Mouse (Mus musculus) liver, adult 2 months (tissue): ENCODE data around the gene Krt73. TPM values are rescaled to one million over a fixed set of nuclear protein-coding genes. Genes with fewer than 3 reads are reported as not detected.

Source experiments
- DNase-seq: peaks from one replicate; pipeline ENCODE4 v3.0.0-alpha.2; 2011; ENCODE audit warnings: low read depth, low spot score; ENCODE audit errors: extremely low read depth
- H3K27ac ChIP-seq: fragments of 200-500 bp; replicated peaks from 2 replicates; pipeline ENCODE4 v1.5.1; 2012; ENCODE audit warnings: low read depth, mild to moderate bottlenecking, control low read depth, inconsistent platforms, low read length; ENCODE audit not compliant: insufficient read depth
- H3K27me3 ChIP-seq: fragments of 200-500 bp; 2 replicates; pipeline ENCODE4 v1.6.1; 2012; ENCODE audit warnings: mild to moderate bottlenecking, moderate library complexity, low read length, inconsistent platforms; ENCODE audit not compliant: control insufficient read depth, insufficient read depth
- H3K36me3 ChIP-seq: fragments of 200-500 bp; 2 replicates; pipeline ENCODE4 v1.6.1; 2012; ENCODE audit warnings: low read length, inconsistent platforms; ENCODE audit not compliant: control insufficient read depth, insufficient read depth
- H3K4me1 ChIP-seq: fragments of 200-500 bp; 2 replicates; pipeline ENCODE4 v1.6.1; 2011; ENCODE audit warnings: low read length; ENCODE audit not compliant: control insufficient read depth, insufficient read depth
- H3K4me3 ChIP-seq: fragments of 200-500 bp; 2 replicates; pipeline ENCODE4 v1.5.1; 2011; ENCODE audit warnings: low read depth, mild to moderate bottlenecking, control low read depth, low read length, moderate library complexity; ENCODE audit not compliant: insufficient read depth
- H3K79me2 ChIP-seq: fragments of 200-500 bp; 2 replicates; pipeline ENCODE4 v1.6.1; 2012; ENCODE audit warnings: inconsistent platforms, mild to moderate bottlenecking, low read length, moderate library complexity; ENCODE audit not compliant: control insufficient read depth, insufficient read depth
- H3K9ac ChIP-seq: fragments of 200-500 bp; 2 replicates; pipeline ENCODE4 v1.6.1; 2012; ENCODE audit warnings: low read depth, mild to moderate bottlenecking, control low read depth, inconsistent platforms, low read length
- CTCF ChIP-seq: fragments of 200-500 bp; IDR thresholded peaks from 2 replicates; pipeline ENCODE4 v1.5.1; 2011; ENCODE audit warnings: low read depth, low read length, control low read depth
- POLR2A ChIP-seq: fragments of 200-500 bp; IDR thresholded peaks from 2 replicates; pipeline ENCODE4 v1.6.1; 2011; ENCODE audit warnings: low read length, control low read depth; ENCODE audit not compliant: insufficient read depth; ENCODE audit errors: extremely low read depth
- WGBS: fragments of 180-500 bp; shearing (Covaris S2); methylation state at CpG from one replicate; pipeline ENCODE4 v1.1.7; 2018; 5-methylcytosine and 5-hydroxymethylcytosine counted together
- polyA plus RNA-seq: library from polyadenylated mRNA; depleted of rRNA; stranded (reverse); fragments of >200 nt; gene quantifications from 2 replicates; pipeline ENCODE4 v1.2.3, GENCODE M21; 2012; rRNA removed
- total RNA-seq: library from RNA; depleted of rRNA; stranded (reverse); fragments of >200 nt; gene quantifications from 2 replicates; pipeline ENCODE4 v1.2.3, GENCODE M21; 2014; rRNA removed

Krt73 gene
- total RNA-seq (not detected in 2 replicates), polyA plus RNA-seq (not detected in 2 replicates)

DNA sequence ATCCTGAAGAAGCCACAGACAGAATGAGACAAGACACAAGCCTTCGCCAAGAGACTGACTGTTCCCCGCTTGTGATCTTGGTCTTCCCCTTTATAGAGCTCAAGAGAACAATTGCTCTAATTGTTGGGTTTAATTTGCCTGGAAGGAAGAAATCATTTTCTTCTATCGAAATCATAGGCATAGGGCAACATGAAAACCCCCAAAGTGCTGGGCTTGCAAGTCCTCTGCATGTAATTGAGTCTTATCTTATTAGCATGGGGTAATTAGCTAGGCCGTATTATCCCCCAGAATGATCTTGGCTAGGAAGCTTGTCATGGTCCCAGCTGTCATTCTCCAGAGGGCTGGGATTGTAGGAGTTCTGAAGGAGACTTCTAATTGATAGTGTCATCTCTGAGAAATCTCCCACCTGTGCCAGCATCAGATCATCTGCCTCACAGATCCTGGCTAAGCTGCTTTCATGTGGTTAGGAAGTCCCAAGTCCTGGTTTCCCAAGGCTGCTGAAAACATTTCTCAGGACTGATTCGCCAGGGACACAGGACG lies at the start of gene Krt73:
Gene Krt73, minus strand, starts transcription at position 51 of the 540 bp plus-strand sequence.
- TF ChIP-seq CTCF (no peak), POLR2A (no peak)
- Histone ChIP-seq H3K79me2 (no peaks in the 10 kb centered on the region), H3K4me3 (no peak within 1 kb of the TSS), H3K9ac (no peak within 1 kb of the TSS), H3K27me3 (no peaks in the 10 kb centered on the region), H3K4me1 (no peaks in the 10 kb centered on the region), H3K36me3 (no peaks in the 10 kb centered on the region), H3K27ac (no peak within 1 kb of the TSS)
- WGBS: 76% methylated on average over 6 of the region's 6 CpGs
- DNase-seq: no peak

DNA sequence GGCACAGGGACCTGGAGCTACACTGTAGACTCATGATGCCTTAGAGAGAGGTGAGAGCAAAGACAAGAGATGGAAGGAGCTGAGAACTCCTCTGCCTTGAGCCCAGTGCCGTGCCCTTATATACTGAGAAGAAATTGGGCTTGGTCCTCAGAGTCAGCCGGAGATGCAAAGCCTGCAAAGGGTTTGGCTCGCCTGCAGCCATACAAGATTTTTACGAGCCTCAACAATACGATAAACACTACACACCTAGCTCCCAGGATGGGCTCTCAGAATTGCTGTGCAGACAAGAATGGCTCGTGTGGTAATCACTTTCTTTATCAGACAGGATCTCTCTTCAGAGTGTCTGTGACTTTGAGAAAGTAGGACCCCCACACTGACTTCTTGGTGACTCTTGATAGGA lies 48.5 kb upstream of the Krt73 start, which contains the start of gene Krt1:
Gene Krt1, minus strand, starts transcription at position 101 of the 400 bp plus-strand sequence.
- Histone ChIP-seq H3K27ac (no peak within 1 kb of the TSS), H3K4me1 (no peaks in the 10 kb centered on the region), H3K27me3 (peaks cover 10% of the 10 kb centered on the region), H3K36me3 (no peaks in the 10 kb centered on the region), H3K79me2 (no peaks in the 10 kb centered on the region), H3K9ac (no peak within 1 kb of the TSS), H3K4me3 (no peak within 1 kb of the TSS)
- 68% methylated on average over 6 of the region's 6 CpGs for WGBS
- DNase-seq: no peak
- no peak for TF ChIP-seq CTCF
- no peak for TF ChIP-seq POLR2A

DNA sequence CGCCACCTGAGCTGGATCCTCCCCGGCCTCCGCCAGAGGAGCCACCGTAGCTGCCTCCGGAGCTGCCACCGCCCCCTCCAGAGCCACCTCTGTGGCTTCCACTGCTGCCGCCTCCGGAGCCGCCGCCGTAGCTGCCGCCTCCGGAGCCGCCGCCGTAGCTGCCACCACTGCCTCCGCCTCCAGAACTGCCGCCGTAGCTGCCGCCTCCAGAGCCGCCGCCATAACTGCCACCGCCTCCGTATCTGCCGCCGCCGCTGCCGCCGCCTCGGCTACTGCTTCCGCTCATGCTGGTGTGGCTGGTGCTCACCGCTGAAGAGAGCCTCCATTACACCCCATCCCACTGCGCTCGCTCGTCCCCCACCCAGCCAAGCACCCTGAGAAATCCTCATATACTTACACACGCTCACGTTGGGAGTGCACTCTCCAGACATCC lies 43.8 kb upstream of the Krt73 start:
- no peak for TF ChIP-seq CTCF
- TF ChIP-seq POLR2A: no peak
- peak overlapping the region; percentile 44 for H3K9ac ChIP-seq
- H3K27ac ChIP-seq: no peak overlapping the region
- H3K27me3 ChIP-seq: peaks cover 19% of the 10 kb centered on the region
- H3K4me1 ChIP-seq: no peaks in the 10 kb centered on the region
- H3K36me3 ChIP-seq: no peaks in the 10 kb centered on the region
- DNase-seq: no peak
- no peaks in the 10 kb centered on the region for H3K79me2 ChIP-seq
- H3K4me3 ChIP-seq: peak overlapping the region; percentile 30; the same call in 1 of the 2 replicates
- 4% methylated on average over 32 of the region's 37 CpGs for WGBS

DNA sequence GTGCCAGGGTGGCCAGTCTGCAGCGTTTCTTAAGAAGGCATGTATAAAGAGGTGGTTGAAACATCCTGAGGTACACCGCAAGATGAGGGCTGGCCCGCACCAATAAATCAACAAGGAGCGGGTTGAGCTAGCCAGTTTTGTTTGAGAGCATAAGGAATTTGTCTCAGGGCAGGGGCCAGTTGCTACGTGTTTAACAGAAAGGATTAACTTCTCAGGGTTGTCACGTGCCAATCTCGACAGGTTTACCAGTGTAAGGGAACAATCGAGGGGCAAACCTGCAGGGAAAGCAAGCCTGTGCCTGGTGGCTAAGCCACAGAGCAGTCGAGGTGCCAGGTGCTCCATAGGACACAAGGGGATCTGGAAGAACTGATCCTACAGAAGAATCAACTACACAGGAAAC lies 41.0 kb upstream of the Krt73 start:
- peaks cover 19% of the 10 kb centered on the region for H3K27me3 ChIP-seq
- H3K36me3 ChIP-seq: no peaks in the 10 kb centered on the region
- H3K9ac ChIP-seq: no peak overlapping the region
- no peaks in the 10 kb centered on the region for H3K4me1 ChIP-seq
- H3K27ac ChIP-seq: no peak overlapping the region
- no peaks in the 10 kb centered on the region for H3K79me2 ChIP-seq
- DNase-seq: no peak
- WGBS: 48% methylated on average over 9 of the region's 9 CpGs
- TF ChIP-seq POLR2A: no peak
- no peak for TF ChIP-seq CTCF
- no peak overlapping the region for H3K4me3 ChIP-seq

DNA sequence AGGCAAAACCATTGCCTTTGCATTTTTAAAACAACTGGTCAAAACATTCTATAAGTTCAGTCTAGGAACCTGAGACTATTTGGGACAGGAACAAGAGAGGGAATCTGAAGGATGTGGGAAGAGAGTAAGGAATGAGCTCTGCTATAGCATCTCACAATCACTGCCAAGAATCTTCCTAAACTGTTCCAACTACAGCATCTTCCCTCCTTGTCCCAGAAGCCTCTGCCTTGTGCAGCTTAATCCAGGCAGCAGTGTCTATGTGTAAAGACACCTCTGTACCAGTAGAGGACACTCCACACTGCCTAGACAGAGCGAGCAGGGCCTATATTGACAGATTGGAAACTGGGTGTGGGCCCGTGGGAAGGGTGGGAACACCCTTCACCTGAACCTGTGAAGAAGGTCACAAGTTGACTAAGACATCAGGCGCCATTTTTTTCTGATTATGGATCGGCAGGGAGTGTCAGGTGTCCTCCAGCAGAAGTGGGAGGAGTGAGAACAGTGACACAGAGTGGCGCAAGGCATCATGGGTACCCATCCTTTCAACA lies 32.7 kb upstream of the Krt73 start:
- no peak overlapping the region for H3K27ac ChIP-seq
- H3K4me3 ChIP-seq: no peak overlapping the region
- WGBS: 46% methylated on average over 5 of the region's 5 CpGs
- H3K36me3 ChIP-seq: no peaks in the 10 kb centered on the region
- H3K4me1 ChIP-seq: no peaks in the 10 kb centered on the region
- H3K9ac ChIP-seq: no peak overlapping the region
- H3K79me2 ChIP-seq: no peaks in the 10 kb centered on the region
- peaks cover 3% of the 10 kb centered on the region; the same call in 1 of the 2 replicates for H3K27me3 ChIP-seq
- no peak for TF ChIP-seq POLR2A
- TF ChIP-seq CTCF: no peak
- no peak for DNase-seq

DNA sequence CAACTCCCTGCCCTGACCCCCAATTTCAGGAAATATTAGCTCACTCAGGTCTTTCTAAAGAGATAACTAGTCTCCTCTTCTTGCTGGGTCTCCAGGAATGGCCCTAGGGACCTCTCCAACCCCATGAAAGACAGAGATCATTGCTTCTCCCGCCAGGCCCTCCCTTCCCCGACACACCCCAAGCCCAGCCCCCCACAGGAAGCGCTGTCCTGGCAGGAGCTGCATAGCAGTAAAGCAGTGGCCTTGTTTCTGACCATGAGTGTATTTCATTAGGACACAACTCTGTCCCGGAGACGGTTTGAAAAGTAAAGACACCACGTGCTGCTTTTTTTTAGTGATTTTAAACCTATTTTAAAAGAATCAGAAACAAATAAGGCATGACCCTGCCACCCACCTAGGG lies 31.0 kb upstream of the Krt73 start:
- H3K4me3 ChIP-seq: no peak overlapping the region
- H3K9ac ChIP-seq: no peak overlapping the region
- H3K36me3 ChIP-seq: no peaks in the 10 kb centered on the region
- H3K27ac ChIP-seq: no peak overlapping the region
- peaks cover 3% of the 10 kb centered on the region; the same call in 1 of the 2 replicates for H3K27me3 ChIP-seq
- no peak for DNase-seq
- WGBS: 46% methylated on average over 6 of the region's 6 CpGs
- no peaks in the 10 kb centered on the region for H3K4me1 ChIP-seq
- TF ChIP-seq CTCF: no peak
- TF ChIP-seq POLR2A: no peak
- H3K79me2 ChIP-seq: no peaks in the 10 kb centered on the region
